Mouse (Mus musculus) liver, embryonic 13.5 days (tissue): ENCODE measurements around the gene Snrk. TPM values are rescaled to one million over a fixed set of nuclear protein-coding genes. Genes with fewer than 3 reads are reported as not detected.
A peak's percentile ranks its signal among the peaks of the same experiment; 100 is the strongest.

ENCODE experiments used
- ATAC-seq: fragments of 200-750 bp; cut with Nextera tagmentation; 2 replicates; pipeline ENCODE4 v1.8.0; 2017; ENCODE audit warnings: low read depth, mild to moderate bottlenecking, moderate number of reproducible peaks, moderate library complexity
- DNase-seq: peaks from one replicate; pipeline ENCODE4 v3.0.0; 2022
- H3K27ac ChIP-seq: fragments of 300-500 bp; sonication (generic); 2 replicates; pipeline ENCODE4 v1.5.1; 2015; ENCODE audit warnings: moderate library complexity, mild to moderate bottlenecking, inconsistent platforms
- H3K27me3 ChIP-seq: fragments of 300-500 bp; sonication (generic); 2 replicates; pipeline ENCODE4 v1.6.1; 2015; ENCODE audit warnings: mild to moderate bottlenecking, inconsistent platforms
- H3K36me3 ChIP-seq: fragments of 300-500 bp; sonication (generic); 2 replicates; pipeline ENCODE4 v1.6.1; 2015; ENCODE audit warnings: mild to moderate bottlenecking, inconsistent platforms
- H3K4me1 ChIP-seq: fragments of 300-500 bp; sonication (generic); replicated peaks from 2 replicates; pipeline ENCODE4 v1.6.1; 2015; ENCODE audit warnings: inconsistent platforms
- H3K4me2 ChIP-seq: fragments of 300-500 bp; sonication (generic); 2 replicates; pipeline ENCODE4 v1.6.1; 2015; ENCODE audit warnings: inconsistent platforms, mild to moderate bottlenecking, moderate library complexity
- H3K4me3 ChIP-seq: fragments of 300-500 bp; sonication (generic); replicated peaks from 2 replicates; pipeline ENCODE4 v1.5.1; 2015; ENCODE audit warnings: mild to moderate bottlenecking, inconsistent platforms
- H3K9ac ChIP-seq: fragments of 300-500 bp; sonication (generic); 2 replicates; pipeline ENCODE4 v1.6.1; 2015; ENCODE audit warnings: mild to moderate bottlenecking, inconsistent platforms
- H3K9me3 ChIP-seq: fragments of 300-500 bp; sonication (generic); replicated peaks from 2 replicates; pipeline ENCODE4 v1.6.1; 2016; ENCODE audit warnings: inconsistent platforms
- WGBS: fragments of 180-500 bp; shearing (Covaris S2); methylation state at CpG from one replicate; pipeline ENCODE4 v1.1.7; 2015; ENCODE audit not compliant: insufficient replicate concordance; 5-methylcytosine and 5-hydroxymethylcytosine counted together
- polyA plus RNA-seq: library from polyadenylated mRNA; unstranded; fragments of >200 nt; fragmentation: Nextera tagmentation; extraction: Ambion mirVana; gene quantifications from 2 replicates; pipeline ENCODE4 v1.2.1, GENCODE M21; 2015

Gene Snrk
- polyA plus RNA-seq, 1 experiment from 2014 or later = 14.6 TPM

DNA sequence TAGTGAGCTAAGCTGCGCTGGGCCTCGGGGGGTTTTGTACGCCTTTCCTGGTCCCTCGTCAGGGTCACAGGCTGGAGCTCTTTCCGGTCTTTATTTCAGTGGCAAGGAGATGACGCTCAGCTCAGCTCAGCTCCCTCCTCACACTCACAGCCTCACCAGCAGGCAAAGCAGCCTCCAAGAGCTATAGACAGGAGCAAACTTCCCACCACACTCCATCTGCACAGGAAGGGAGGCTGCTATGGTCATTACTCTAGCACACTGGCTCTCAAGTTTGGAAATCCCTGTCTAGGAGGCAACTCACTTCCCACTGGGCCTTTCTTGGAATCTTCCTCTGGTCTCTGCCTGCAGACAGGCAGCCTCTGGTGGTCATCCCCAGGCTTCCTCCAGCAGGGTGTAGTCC is 68.9 kb downstream of the Snrk start:
- Histone ChIP-seq H3K9ac (no peak overlapping the region), H3K27me3 (no peaks in the 10 kb centered on the region), H3K9me3 (no peaks in the 10 kb centered on the region), H3K36me3 (no peaks in the 10 kb centered on the region), H3K4me1 (peaks cover 24% of the 10 kb centered on the region), H3K27ac (no peak overlapping the region), H3K4me3 (no peak overlapping the region), H3K4me2 (no peak overlapping the region)
- DNase-seq (no peak), ATAC-seq (no peak)
- 74% methylated on average over 6 of the region's 6 CpGs for WGBS

DNA sequence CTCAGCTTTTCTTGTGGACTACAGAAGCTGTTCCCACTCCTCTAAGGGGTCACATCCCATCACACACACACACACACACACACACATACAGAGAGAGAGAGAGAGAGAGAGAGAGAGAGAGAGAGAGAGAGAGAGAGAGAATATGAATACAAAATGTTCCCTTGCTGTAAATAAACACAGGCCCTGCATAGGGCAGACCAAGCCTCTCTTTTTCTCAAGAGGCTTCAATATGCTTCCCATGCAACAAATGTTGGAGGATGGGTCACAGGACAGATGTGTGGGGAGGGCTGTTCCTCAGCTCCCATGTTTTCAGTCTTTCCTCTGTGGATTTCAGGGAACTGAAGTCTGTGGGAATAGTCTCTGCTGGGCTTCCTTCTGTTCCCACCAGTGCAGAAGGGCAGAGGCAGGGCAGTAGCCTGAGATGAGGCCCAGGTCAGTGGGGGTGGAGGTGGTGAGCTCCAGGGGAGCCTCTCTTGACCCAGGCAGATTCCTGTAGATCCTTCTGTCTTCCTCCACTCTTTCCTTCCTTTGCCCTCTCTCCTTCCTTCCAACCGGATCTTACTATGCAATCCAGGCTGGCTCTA is 69.7 kb downstream of the Snrk start:
- no peak for ATAC-seq

DNA sequence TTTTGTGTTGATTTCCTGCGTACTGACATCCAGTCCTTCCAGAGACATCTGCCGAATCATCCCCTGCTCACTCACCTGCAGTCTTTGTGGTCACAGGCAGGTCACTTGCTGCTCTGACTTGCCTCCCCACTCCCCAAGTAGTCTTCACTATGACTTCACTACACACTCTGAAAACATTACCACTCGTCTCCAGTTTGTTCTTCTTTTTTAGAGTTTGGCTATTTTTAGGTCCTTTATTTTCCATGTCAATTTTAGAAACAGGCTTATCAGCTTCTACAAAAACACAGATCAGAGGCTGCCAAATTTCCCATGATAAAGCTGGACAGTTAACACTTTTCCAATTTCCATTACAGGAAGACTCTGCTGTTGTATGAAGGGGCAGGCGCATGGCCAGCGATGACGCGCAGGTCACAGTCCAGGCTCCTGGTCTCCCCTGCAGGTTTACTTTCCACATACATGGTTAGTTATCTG is 70.4 kb downstream of the Snrk start:
- H3K27me3 ChIP-seq = no peaks in the 10 kb centered on the region
- 62% methylated on average over 7 of the region's 7 CpGs for WGBS
- no peak overlapping the region for H3K9ac ChIP-seq
- H3K36me3 ChIP-seq = no peaks in the 10 kb centered on the region
- ATAC-seq = no peak
- no peak overlapping the region for H3K4me2 ChIP-seq
- no peak overlapping the region for H3K4me3 ChIP-seq
- no peak for DNase-seq
- H3K4me1 ChIP-seq = peaks cover 24% of the 10 kb centered on the region
- no peaks in the 10 kb centered on the region for H3K9me3 ChIP-seq
- no peak overlapping the region for H3K27ac ChIP-seq

More for the DNA sequence above, 69.7 kb downstream of the Snrk start:
- H3K36me3 ChIP-seq = no peaks in the 10 kb centered on the region
- H3K27ac ChIP-seq = no peak overlapping the region
- H3K9me3 ChIP-seq = no peaks in the 10 kb centered on the region
- H3K4me2 ChIP-seq = no peak overlapping the region
- 14% methylated on average over 1 of the region's 1 CpGs for WGBS
- no peak overlapping the region for H3K4me3 ChIP-seq
- no peak for DNase-seq
- no peak overlapping the region for H3K9ac ChIP-seq
- H3K27me3 ChIP-seq = no peaks in the 10 kb centered on the region
- H3K4me1 ChIP-seq = peaks cover 24% of the 10 kb centered on the region

DNA sequence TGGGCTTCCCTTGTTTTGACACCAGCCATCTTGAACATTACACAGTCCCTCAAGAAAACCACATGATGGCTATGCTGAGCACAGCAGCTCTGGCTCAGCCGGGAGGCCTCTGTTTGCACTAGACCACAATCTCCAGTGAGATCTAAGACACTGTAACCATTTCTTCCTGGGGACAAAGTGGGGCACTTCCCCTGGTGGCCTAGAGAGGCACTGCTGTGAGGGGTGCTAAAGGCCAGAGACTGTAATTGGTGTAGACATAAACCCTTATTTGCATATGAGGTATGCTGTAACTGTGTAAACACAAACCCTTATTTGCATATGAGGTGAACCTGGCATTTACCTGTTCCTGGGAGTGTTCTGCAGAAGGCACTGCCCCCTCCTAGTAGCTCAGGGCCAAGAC is 71.7 kb downstream of the Snrk start:
- Histone ChIP-seq H3K4me3 (no peak overlapping the region), H3K9me3 (no peaks in the 10 kb centered on the region), H3K4me1 (peaks cover 24% of the 10 kb centered on the region), H3K27me3 (no peaks in the 10 kb centered on the region), H3K4me2 (no peak overlapping the region), H3K27ac (no peak overlapping the region), H3K9ac (no peak overlapping the region), H3K36me3 (no peaks in the 10 kb centered on the region)
- DNase-seq (peak; percentile 7), ATAC-seq (peak; percentile 43; the same call in 1 of the 2 replicates)
- WGBS = 3% methylated on average over 1 of the region's 1 CpGs

DNA sequence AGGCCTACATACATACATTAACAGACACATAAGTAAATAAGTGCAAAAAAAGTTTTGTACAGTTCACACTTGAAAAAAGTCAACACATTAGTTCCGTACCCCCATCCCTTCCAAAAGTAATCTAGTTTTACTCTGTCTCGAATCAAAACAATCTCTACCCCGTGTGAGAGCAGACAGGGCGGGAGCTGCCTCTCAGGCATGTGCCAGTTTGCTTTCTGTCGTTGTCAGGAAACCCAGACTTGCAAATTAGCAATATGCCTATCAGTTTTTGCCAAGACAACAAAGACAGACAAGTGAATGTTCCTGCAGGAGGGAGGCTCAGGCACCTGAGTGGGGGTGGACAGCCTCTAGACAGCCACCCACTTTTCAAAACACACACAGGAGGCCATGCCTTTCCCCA is 76.3 kb downstream of the Snrk start:
- no peak for ATAC-seq

DNA sequence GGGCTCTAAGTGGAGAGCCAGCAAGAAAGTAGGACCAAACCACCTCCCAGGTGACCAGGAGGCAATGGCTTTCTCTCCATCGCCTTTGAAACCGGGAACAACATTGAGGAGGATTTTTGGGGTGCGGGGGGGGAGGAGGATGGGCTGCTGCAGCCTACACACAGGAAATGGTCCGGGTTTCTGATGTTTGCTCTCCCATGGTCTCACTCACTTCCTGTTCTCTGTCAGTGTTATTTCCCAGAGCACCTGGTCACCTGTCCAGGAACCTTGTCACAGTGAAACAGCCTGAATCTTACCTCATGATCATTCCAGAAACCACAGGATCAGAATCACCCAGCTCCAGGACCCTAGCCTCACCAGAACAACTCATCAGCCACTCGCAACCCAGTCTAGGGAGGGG is 76.8 kb downstream of the Snrk start:
- H3K27me3 ChIP-seq = no peaks in the 10 kb centered on the region
- no peak overlapping the region for H3K9ac ChIP-seq
- no peak overlapping the region for H3K4me2 ChIP-seq
- no peak overlapping the region for H3K4me3 ChIP-seq
- DNase-seq (no peak), ATAC-seq (no peak)
- 0 out of 2 replicates have a peak, but pooled peaks cover 2% of the 10 kb centered on the region for H3K4me1 ChIP-seq
- no peaks in the 10 kb centered on the region for H3K36me3 ChIP-seq
- WGBS = 62% methylated on average over 5 of the region's 5 CpGs
- no peaks in the 10 kb centered on the region for H3K9me3 ChIP-seq
- H3K27ac ChIP-seq = no peak overlapping the region

More for the DNA sequence above, 76.3 kb downstream of the Snrk start:
- H3K27ac ChIP-seq = no peak overlapping the region
- H3K4me1 ChIP-seq = peaks cover 7% of the 10 kb centered on the region; the same call in 1 of the 2 replicates
- WGBS = 42% methylated on average over 5 of the region's 5 CpGs
- H3K9me3 ChIP-seq = no peaks in the 10 kb centered on the region
- DNase-seq = no peak
- H3K27me3 ChIP-seq = no peaks in the 10 kb centered on the region
- no peak overlapping the region for H3K9ac ChIP-seq
- no peaks in the 10 kb centered on the region for H3K36me3 ChIP-seq
- no peak overlapping the region for H3K4me3 ChIP-seq
- no peak overlapping the region for H3K4me2 ChIP-seq

DNA sequence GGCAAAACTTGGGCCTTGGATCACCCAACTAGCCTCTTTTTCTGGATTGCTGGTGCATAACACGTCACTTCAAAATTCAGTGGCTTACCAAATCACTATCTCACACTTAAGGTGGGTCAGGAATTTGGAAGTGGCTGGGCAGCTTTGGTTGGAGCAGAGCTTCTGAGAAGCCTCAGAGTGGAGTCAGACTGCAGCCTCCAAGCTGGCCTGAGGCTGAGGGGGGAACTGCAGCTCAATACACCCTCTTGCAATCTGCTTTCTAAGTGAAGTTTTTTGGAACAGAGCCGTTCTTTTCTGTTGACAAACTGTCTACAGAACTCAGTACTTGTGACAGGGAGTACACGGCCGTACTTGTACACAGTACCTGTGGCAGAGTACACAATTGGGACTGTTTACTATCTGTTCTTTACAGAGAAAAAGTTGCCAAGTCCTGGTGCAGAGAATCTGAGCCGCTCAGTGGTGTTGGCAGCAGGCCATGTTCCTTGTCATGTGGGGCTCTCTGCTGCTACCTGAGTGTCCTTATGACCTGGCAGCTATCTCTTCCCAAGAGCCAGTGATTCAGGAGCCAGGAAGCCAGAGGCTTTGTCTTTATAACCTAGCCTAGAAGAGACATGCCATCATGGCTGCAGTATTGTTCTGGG is 78.1 kb downstream of the Snrk start:
- no peaks in the 10 kb centered on the region for H3K9me3 ChIP-seq
- H3K4me2 ChIP-seq = no peak overlapping the region
- DNase-seq (no peak), ATAC-seq (peak; percentile 45; the same call in 1 of the 2 replicates)
- no peak overlapping the region for H3K4me3 ChIP-seq
- no peaks in the 10 kb centered on the region for H3K36me3 ChIP-seq
- H3K4me1 ChIP-seq = no peaks in the 10 kb centered on the region
- H3K9ac ChIP-seq = no peak overlapping the region
- H3K27me3 ChIP-seq = no peaks in the 10 kb centered on the region
- H3K27ac ChIP-seq = no peak overlapping the region
- 59% methylated on average over 5 of the region's 5 CpGs for WGBS

DNA sequence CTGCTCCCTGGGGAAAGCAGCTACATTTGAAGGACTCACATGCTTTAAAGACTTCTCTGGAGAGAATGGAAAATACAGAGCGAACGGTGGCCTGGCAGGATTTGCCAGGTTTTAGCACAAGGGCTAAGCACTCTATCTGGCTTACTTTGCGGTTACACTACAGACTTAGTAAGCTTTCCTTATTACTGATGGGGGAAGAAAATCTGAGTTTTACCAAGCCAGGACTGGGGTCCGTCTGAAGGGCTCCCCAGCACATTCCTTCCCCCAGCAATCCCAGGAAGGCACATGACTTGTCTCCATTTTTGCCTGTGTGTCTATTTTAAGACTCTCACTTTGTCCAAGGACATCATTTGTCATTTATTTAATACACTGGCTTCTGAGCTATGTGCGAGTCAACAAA is 80.0 kb downstream of the Snrk start:
- Histone ChIP-seq H3K4me2 (no peak overlapping the region), H3K9me3 (no peaks in the 10 kb centered on the region), H3K36me3 (no peaks in the 10 kb centered on the region), H3K27ac (no peak overlapping the region), H3K27me3 (no peaks in the 10 kb centered on the region), H3K9ac (no peak overlapping the region), H3K4me3 (no peak overlapping the region), H3K4me1 (no peaks in the 10 kb centered on the region)
- DNase-seq (no peak), ATAC-seq (no peak)
- 69% methylated on average over 5 of the region's 5 CpGs for WGBS

DNA sequence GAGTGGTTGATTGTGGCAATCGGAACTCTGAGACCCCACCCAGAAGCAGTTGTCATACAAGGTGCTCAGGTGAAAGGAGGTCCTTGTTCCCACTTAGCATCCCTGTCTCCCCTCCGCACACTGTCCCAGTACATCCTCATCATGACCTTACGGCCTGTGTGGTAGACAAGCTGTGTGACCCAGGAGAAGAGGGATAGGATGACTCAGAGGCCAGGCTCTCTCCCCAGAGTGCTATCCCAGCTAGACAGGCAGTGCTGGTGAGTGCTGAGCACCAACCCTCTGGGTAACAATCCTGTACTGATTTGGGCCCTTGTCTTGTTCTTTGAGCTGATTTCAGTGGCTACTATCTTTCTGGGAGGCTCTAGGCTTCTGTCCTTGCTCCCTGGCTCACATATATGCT is 81.6 kb downstream of the Snrk start:
- DNase-seq (no peak), ATAC-seq (no peak)
- H3K4me3 ChIP-seq = no peak overlapping the region
- H3K27me3 ChIP-seq = no peaks in the 10 kb centered on the region
- no peak overlapping the region for H3K9ac ChIP-seq
- H3K4me1 ChIP-seq = no peaks in the 10 kb centered on the region
- 74% methylated on average over 3 of the region's 3 CpGs for WGBS
- no peaks in the 10 kb centered on the region for H3K9me3 ChIP-seq
- H3K36me3 ChIP-seq = no peaks in the 10 kb centered on the region
- H3K4me2 ChIP-seq = no peak overlapping the region
- no peak overlapping the region for H3K27ac ChIP-seq

DNA sequence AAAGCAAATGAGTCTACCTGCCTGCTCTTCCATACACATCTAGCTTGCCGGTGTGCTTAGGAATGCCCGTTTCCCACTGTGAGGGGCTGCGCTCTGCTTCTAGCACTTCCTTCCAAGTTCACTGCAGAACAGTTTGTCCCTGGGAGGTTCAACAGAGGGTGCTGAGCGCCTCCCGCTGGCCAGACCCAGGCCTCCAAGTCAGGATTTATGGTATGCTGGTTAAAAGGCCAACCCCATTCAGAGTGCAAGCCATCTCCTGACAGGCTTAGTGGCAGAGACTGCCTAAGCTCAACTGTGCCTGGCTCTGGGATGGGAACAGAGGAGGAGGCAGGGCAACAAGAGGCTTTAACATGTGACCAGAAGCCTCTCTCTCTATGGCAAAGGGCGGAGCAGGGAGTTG is 82.2 kb downstream of the Snrk start:
- peak; percentile 3 for DNase-seq
- H3K4me3 ChIP-seq = no peak overlapping the region
- no peaks in the 10 kb centered on the region for H3K36me3 ChIP-seq
- H3K27ac ChIP-seq = no peak overlapping the region
- no peaks in the 10 kb centered on the region for H3K9me3 ChIP-seq
- no peak overlapping the region for H3K4me2 ChIP-seq
- H3K9ac ChIP-seq = no peak overlapping the region
- WGBS = 32% methylated on average over 6 of the region's 6 CpGs
- ATAC-seq = no peak
- H3K4me1 ChIP-seq = no peaks in the 10 kb centered on the region
- no peaks in the 10 kb centered on the region for H3K27me3 ChIP-seq

DNA sequence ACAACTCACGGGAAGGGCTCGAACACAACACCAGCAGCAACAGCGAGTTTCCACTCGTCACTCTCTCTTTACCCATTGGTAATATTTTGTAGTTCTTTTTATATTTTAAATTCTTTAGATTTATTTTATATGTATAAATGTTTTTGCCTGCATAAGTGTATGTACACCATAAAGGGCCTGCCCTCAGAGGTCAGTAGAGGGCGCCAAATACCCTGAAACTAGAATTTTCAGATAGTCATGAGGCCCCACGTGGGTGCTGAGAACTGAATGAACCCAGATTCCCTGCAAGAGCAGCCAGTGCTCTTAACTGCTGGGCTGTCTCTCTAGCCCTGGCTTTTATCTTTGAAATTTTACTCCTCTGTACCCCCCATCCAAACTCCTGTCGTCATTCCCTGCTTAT is 87.4 kb downstream of the Snrk start:
- WGBS = 48% methylated on average over 7 of the region's 7 CpGs
- H3K4me3 ChIP-seq = no peak overlapping the region
- no peaks in the 10 kb centered on the region for H3K27me3 ChIP-seq
- ATAC-seq = no peak
- H3K9me3 ChIP-seq = no peaks in the 10 kb centered on the region
- H3K4me1 ChIP-seq = peaks cover 11% of the 10 kb centered on the region
- no peaks in the 10 kb centered on the region for H3K36me3 ChIP-seq
- H3K9ac ChIP-seq = no peak overlapping the region
- H3K27ac ChIP-seq = no peak overlapping the region
- no peak for DNase-seq
- H3K4me2 ChIP-seq = no peak overlapping the region
